ENCODE assay signal across 16 mouse cellular contexts in genomic region chr9:103489096-103489495, GRCm38 (mm10). TPM values are rescaled to one million over a fixed set of nuclear protein-coding genes. Genes with fewer than 3 reads are reported as not detected.
DNase-seq lines count a peak whose midpoint lies in the region; ATAC-seq and TF ChIP-seq lines count a peak whose summit lies in the region.
"Had no signal": no experiment of that assay in that cellular context is flagged by ENCODE, and none has a peak within 500 bp of the region (broad histone marks: within the 10 kb centered on the region; RNA-seq: fewer than 3 reads in every experiment).

No protein-coding gene starts in this region.

- DNase-seq in adrenal gland, adult 2 months: peak; percentile 18
- DNase-seq in adrenal gland, adult 18-20 months (ENCODE audit: low spot score in 2 of 2): no peak
- DNase-seq in liver, postnatal 0 days: peak; percentile 55
- DNase-seq in liver, embryonic 11.5 days (ENCODE audit: low spot score): no peak
- DNase-seq in thymus, postnatal 0 days (ENCODE audit: low spot score): peak; percentile 65
- DNase-seq in midbrain, embryonic 11.5 days (ENCODE audit: low spot score, missing footprints): no peak
- DNase-seq in left cerebral cortex, adult 2 months (ENCODE audit: extremely low spot score in 1 of 2, low spot score in 2 of 2): no peak
- DNase-seq: cerebellum, adult 8-10 months; left cerebral cortex, postnatal 4 days had no signal

- TF ChIP-seq CTCF in liver, postnatal 0 days (IDR thresholded peaks at IDR 0.05; ENCODE audit: low read depth): no peak
- TF ChIP-seq CTCF in left cerebral cortex, adult 2 months (IDR thresholded peaks at IDR 0.05): no peak

- peak; percentile 37 for ATAC-seq in liver, postnatal 0 days
- ATAC-seq in liver, embryonic 11.5 days (replicated peaks; ENCODE audit: low FRiP score): no peak
- ATAC-seq in neutrophil, adult 5-6 weeks (ENCODE audit: extremely low read depth, insufficient number of reproducible peaks, low FRiP score, poor library complexity, severe bottlenecking): peak; percentile 52
- ATAC-seq in midbrain, embryonic 11.5 days (ENCODE audit: low FRiP score): no peak
- ATAC-seq: midbrain, embryonic 15.5 days; Patski had no signal

- H3K9ac ChIP-seq in liver, postnatal 0 days (replicated peaks): no peak overlapping the region
- H3K9ac ChIP-seq in liver, embryonic 11.5 days (ENCODE audit: low read depth, low read length): no peak overlapping the region
- no peak overlapping the region for H3K9ac ChIP-seq in midbrain, embryonic 11.5 days (ENCODE audit: low read length)
- H3K9ac ChIP-seq: lung, embryonic 15.5 days; midbrain, embryonic 15.5 days; neural tube, embryonic 15.5 days had no signal

- H3K27me3 ChIP-seq in liver, postnatal 0 days (ENCODE audit: insufficient read depth, low read length): no peaks in the 10 kb centered on the region
- no peaks in the 10 kb centered on the region for H3K27me3 ChIP-seq in liver, embryonic 11.5 days (replicated peaks; ENCODE audit: control insufficient read depth, insufficient read depth, low read length)
- H3K27me3 ChIP-seq in midbrain, embryonic 11.5 days (ENCODE audit: control insufficient read depth, insufficient read depth, low read length): no peaks in the 10 kb centered on the region
- H3K27me3 ChIP-seq: lung, embryonic 15.5 days; neural tube, embryonic 15.5 days had no signal

- H3K4me1 ChIP-seq in liver, postnatal 0 days (ENCODE audit: insufficient read depth): peaks cover 14% of the 10 kb centered on the region
- peaks cover 8% of the 10 kb centered on the region for H3K4me1 ChIP-seq in liver, embryonic 11.5 days (replicated peaks; ENCODE audit: control insufficient read depth, insufficient read depth, low read length)
- no peaks in the 10 kb centered on the region for H3K4me1 ChIP-seq in midbrain, embryonic 11.5 days (ENCODE audit: control insufficient read depth, insufficient read depth, low read length)

- no peak overlapping the region for H3K4me3 ChIP-seq in liver, postnatal 0 days (ENCODE audit: low read depth, low read length)
- no peak overlapping the region for H3K4me3 ChIP-seq in liver, embryonic 11.5 days (ENCODE audit: low read depth, low read length)
- H3K4me3 ChIP-seq in midbrain, embryonic 11.5 days (ENCODE audit: low read depth, low read length): no peak overlapping the region
- H3K4me3 ChIP-seq in left cerebral cortex, adult 2 months: no peak overlapping the region
- H3K4me3 ChIP-seq: heart, adult 2 months; lung, embryonic 15.5 days; midbrain, embryonic 15.5 days; neural tube, embryonic 15.5 days had no signal

- TF ChIP-seq EP300 in liver, postnatal 0 days (IDR thresholded peaks at IDR 0.05; ENCODE audit: low read depth): no peak

- intact Hi-C loops in left cerebral cortex, adult 2 months (cut with DNase I): no loop called here

- peak overlapping the region; percentile 48; the same call in 1 of the 2 replicates for H3K27ac ChIP-seq in liver, postnatal 0 days (ENCODE audit: low read depth)
- H3K27ac ChIP-seq in liver, embryonic 11.5 days (ENCODE audit: low read depth, low read length): no peak overlapping the region
- no peak overlapping the region for H3K27ac ChIP-seq in midbrain, embryonic 11.5 days (ENCODE audit: low read depth, low read length)
- no peak overlapping the region for H3K27ac ChIP-seq in left cerebral cortex, adult 2 months
- H3K27ac ChIP-seq: heart, adult 2 months; lung, embryonic 15.5 days; midbrain, embryonic 15.5 days; neural tube, embryonic 15.5 days had no signal

- H3K36me3 ChIP-seq in liver, postnatal 0 days (replicated peaks; ENCODE audit: insufficient read depth, low read length): no peaks in the 10 kb centered on the region
- H3K36me3 ChIP-seq in liver, embryonic 11.5 days (ENCODE audit: control insufficient read depth, insufficient read depth, low read length): peaks cover 3% of the 10 kb centered on the region; the same call in 1 of the 2 replicates
- no peaks in the 10 kb centered on the region for H3K36me3 ChIP-seq in midbrain, embryonic 11.5 days (ENCODE audit: control insufficient read depth, insufficient read depth, low read length)
- H3K36me3 ChIP-seq: lung, embryonic 15.5 days; midbrain, embryonic 15.5 days; neural tube, embryonic 15.5 days had no signal

- 38% methylated on average over 7 of the region's 7 CpGs for WGBS in liver, postnatal 0 days (ENCODE audit: insufficient replicate concordance)
- 58% methylated on average over 7 of the region's 7 CpGs for WGBS in liver, embryonic 11.5 days
- 51% methylated on average over 7 of the region's 7 CpGs for WGBS in midbrain, embryonic 11.5 days

- H3K4me2 ChIP-seq in liver, postnatal 0 days (ENCODE audit: low read depth, low read length): no peak overlapping the region
- H3K4me2 ChIP-seq in liver, embryonic 11.5 days: no peak overlapping the region
- H3K4me2 ChIP-seq in midbrain, embryonic 11.5 days: no peak overlapping the region
- H3K4me2 ChIP-seq: lung, embryonic 15.5 days; midbrain, embryonic 15.5 days; neural tube, embryonic 15.5 days had no signal

- H3K9me3 ChIP-seq in liver, postnatal 0 days (ENCODE audit: low read length): no peaks in the 10 kb centered on the region
- no peaks in the 10 kb centered on the region for H3K9me3 ChIP-seq in liver, embryonic 11.5 days (ENCODE audit: control insufficient read depth, low read length)
- H3K9me3 ChIP-seq in midbrain, embryonic 11.5 days (ENCODE audit: control insufficient read depth, low read length): no peaks in the 10 kb centered on the region
- H3K9me3 ChIP-seq: lung, embryonic 15.5 days; midbrain, embryonic 15.5 days; neural tube, embryonic 15.5 days had no signal

RNA-seq across cellular contexts. Expression of gene Bfsp2, which starts 8.9 kb away (rescaled TPM):
- total RNA-seq in adrenal gland, adult 2 months (2021): not detected
- not detected in 2 replicates for polyA plus RNA-seq in adrenal gland, adult 2 months (2012; rRNA removed)
- total RNA-seq in adrenal gland, adult 18-20 months (2021): not detected
- 5.5 and 6.3 TPM in 2 replicates for polyA plus RNA-seq in liver, postnatal 0 days (2015; fragmentation: Nextera tagmentation; extraction: Ambion mirVana)
- polyA plus RNA-seq in liver, embryonic 11.5 days (2014; fragmentation: Nextera tagmentation; extraction: Ambion mirVana): 0.42 and 0.55 TPM in 2 replicates
- 19.3 and 24.9 TPM in 2 replicates for total RNA-seq in neutrophil, adult 5-6 weeks (2017)
- polyA plus RNA-seq in thymus, postnatal 0 days (2015; fragmentation: Nextera tagmentation; extraction: Ambion mirVana): 3.0 and 3.1 TPM in 2 replicates
- 1.7 and 2.6 TPM in 2 replicates for polyA plus RNA-seq in midbrain, embryonic 11.5 days (2014; fragmentation: Nextera tagmentation; extraction: Ambion mirVana)
- total RNA-seq in left cerebral cortex, adult 2 months (2021): 1 to 10 TPM; 2.6 to 3.7 TPM
- total RNA-seq: adrenal gland, postnatal 4 days had no signal
- polyA plus RNA-seq: Patski had no signal

Comparison
In these comparisons a context has a peak if more than half of its experiments do, and no peak if none do; other contexts are left out.
1. DNase-seq: peak in adrenal gland, adult 2 months (single experiment), liver, postnatal 0 days (single experiment) and thymus, postnatal 0 days (single experiment); none in adrenal gland, adult 18-20 months (0 of 2), liver, embryonic 11.5 days (single experiment), midbrain, embryonic 11.5 days (single experiment) and left cerebral cortex, adult 2 months (0 of 2).
2. ATAC-seq: peak in liver, postnatal 0 days (single experiment) and neutrophil, adult 5-6 weeks (single experiment); none in liver, embryonic 11.5 days (single experiment) and midbrain, embryonic 11.5 days (single experiment).